Mouse (Mus musculus): ENCODE measurements around the gene Smim12. TPM values are rescaled to one million over a fixed set of nuclear protein-coding genes. Genes with fewer than 3 reads are reported as not detected.
A peak's percentile ranks its signal among the peaks of the same experiment; 100 is the strongest.

The Smim12 gene
- total and polyA plus RNA-seq, 2 experiments from 2014 or later, result 58.6 to 69.0 TPM

DNA sequence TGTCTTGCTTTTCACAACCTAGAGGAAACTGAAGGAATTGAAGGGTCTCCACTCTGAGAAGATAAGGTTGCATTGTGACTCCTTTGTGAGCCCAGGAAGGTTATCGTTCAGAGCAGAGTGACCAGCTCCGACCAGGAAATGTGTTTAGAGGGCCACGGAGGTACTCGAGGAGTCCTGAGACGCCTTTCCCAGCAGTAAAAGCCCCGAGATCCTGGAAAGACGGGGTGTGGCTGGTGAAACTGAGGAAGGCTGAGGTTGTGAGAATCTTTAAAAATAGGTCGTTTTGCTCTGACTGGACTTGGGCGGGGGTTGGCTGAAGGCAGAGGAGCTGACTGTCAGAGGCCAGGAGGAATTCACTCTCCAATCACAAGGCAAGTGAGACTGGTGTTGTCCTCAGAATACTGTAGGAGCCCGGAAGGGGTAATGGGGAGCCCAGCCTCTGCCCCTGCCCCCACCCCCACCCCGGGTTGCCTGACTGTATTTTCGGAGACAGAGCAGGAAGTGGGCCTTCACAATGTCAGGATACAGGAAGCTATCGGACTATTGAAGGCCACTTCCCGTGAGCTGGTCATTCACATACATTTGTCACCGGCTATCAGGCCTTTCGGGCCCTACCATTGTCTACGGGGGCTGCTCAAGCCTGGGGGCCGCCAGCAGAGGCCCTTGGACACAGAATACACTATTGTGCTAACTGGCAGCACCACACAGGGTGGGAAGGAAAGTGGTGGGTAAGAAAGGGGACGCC is 20.0 kb downstream of the Smim12 start:
- peak overlapping the region; percentile 80 for H3K27ac ChIP-seq (ENCODE audit: low read depth)
- no peaks in the 10 kb centered on the region for H3K9me3 ChIP-seq (replicated peaks; ENCODE audit: control insufficient read depth, low read length)
- no peak for TF ChIP-seq CTCF (IDR thresholded peaks at IDR 0.05; ENCODE audit: low read depth)
- TF ChIP-seq EP300 (IDR thresholded peaks at IDR 0.05; ENCODE audit: low read depth), result 0 out of 2 replicates have a peak, but pooled peaks have one; percentile 32
- WGBS, result 47% methylated on average over 19 of the region's 19 CpGs
- H3K4me2 ChIP-seq (ENCODE audit: low read depth, low read length), result no peak overlapping the region
- DNase-seq (ENCODE audit: low spot score), result no peak
- H3K4me1 ChIP-seq (ENCODE audit: control insufficient read depth, insufficient read depth), result 0 out of 2 replicates have a peak, but pooled peaks cover under 1% of the 10 kb centered on the region
- H3K9ac ChIP-seq (replicated peaks; ENCODE audit: low read depth, low read length), result no peak overlapping the region
- peak; percentile 75 for ATAC-seq (ENCODE audit: insufficient read depth, low read depth)
- no peak overlapping the region for H3K4me3 ChIP-seq (ENCODE audit: low read depth, low read length)
- no peaks in the 10 kb centered on the region for H3K36me3 ChIP-seq (replicated peaks; ENCODE audit: control insufficient read depth, insufficient read depth, low read length)
- 0 out of 2 replicates have a peak, but pooled peaks cover 6% of the 10 kb centered on the region for H3K27me3 ChIP-seq (ENCODE audit: control insufficient read depth, insufficient read depth, low read length)

DNA sequence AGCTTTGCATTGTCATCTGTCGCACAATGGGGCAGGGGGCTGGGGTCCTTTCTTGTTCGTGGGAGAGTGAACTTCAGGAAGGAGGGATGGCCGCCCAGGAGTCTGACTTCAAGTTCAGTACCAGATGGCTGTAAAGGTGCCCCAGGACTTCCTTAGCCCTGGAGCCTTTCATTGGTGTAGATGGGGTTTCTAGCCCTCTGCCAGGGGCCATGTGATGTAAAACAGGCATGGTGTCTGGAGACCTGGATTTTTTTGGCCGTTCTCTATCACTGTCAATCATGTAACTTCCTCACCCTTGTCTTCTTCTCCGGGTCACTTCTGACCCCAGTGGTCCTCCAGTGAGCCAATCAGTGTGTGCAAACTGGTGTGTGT is 20.6 kb downstream of the Smim12 start:
- H3K27ac ChIP-seq (ENCODE audit: low read depth), result peak overlapping the region; percentile 80
- no peak for DNase-seq (ENCODE audit: low spot score)
- H3K9ac ChIP-seq (replicated peaks; ENCODE audit: low read depth, low read length), result no peak overlapping the region
- ATAC-seq (ENCODE audit: insufficient read depth, low read depth), result peak; percentile 36; the same call in 1 of the 2 replicates
- H3K4me2 ChIP-seq (ENCODE audit: low read depth, low read length), result no peak overlapping the region
- H3K4me1 ChIP-seq (ENCODE audit: control insufficient read depth, insufficient read depth), result no peaks in the 10 kb centered on the region
- H3K9me3 ChIP-seq (replicated peaks; ENCODE audit: control insufficient read depth, low read length), result no peaks in the 10 kb centered on the region
- no peak overlapping the region for H3K4me3 ChIP-seq (ENCODE audit: low read depth, low read length)
- no peaks in the 10 kb centered on the region for H3K36me3 ChIP-seq (replicated peaks; ENCODE audit: control insufficient read depth, insufficient read depth, low read length)
- WGBS, result 38% methylated on average over 5 of the region's 5 CpGs
- TF ChIP-seq CTCF (IDR thresholded peaks at IDR 0.05; ENCODE audit: low read depth), result no peak
- H3K27me3 ChIP-seq (ENCODE audit: control insufficient read depth, insufficient read depth, low read length), result 0 out of 2 replicates have a peak, but pooled peaks cover 6% of the 10 kb centered on the region

DNA sequence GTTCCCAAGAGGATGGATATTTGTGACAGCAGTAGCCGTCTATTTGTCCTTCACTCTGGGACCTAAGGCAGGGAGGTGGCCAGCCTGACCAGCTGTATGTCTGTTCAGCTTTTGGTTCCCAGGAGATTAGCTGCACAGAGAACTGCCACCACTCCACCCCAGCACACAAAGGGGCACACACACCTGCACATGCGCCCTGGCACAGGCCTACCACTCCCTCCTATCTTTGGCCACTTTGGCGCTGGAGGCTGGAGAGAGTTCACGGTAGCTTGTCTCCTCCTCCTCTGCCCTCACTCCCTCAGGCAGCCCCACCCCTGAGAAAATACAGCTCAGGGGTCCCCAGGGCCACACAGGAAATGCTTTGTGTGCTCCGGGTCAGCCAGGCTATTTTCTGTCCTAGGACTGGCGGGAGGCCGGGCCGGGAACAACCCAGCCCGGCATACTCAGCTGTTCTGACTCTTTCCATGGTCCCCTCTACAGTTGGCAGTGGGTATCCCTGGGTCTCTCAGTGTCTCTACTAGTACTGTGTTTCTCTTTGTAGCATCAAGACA is 34.9 kb downstream of the Smim12 start:
- Histone ChIP-seq H3K4me3 (ENCODE audit: low read depth, low read length) (no peak overlapping the region), H3K9me3 (replicated peaks; ENCODE audit: control insufficient read depth, low read length) (no peaks in the 10 kb centered on the region), H3K27me3 (ENCODE audit: control insufficient read depth, insufficient read depth, low read length) (no peaks in the 10 kb centered on the region), H3K27ac (ENCODE audit: low read depth) (peak overlapping the region; percentile 72), H3K9ac (replicated peaks; ENCODE audit: low read depth, low read length) (no peak overlapping the region), H3K4me1 (ENCODE audit: control insufficient read depth, insufficient read depth) (0 out of 2 replicates have a peak, but pooled peaks cover 11% of the 10 kb centered on the region), H3K4me2 (ENCODE audit: low read depth, low read length) (no peak overlapping the region), H3K36me3 (replicated peaks; ENCODE audit: control insufficient read depth, insufficient read depth, low read length) (no peaks in the 10 kb centered on the region)
- DNase-seq (ENCODE audit: low spot score) (peak; percentile 46), ATAC-seq (ENCODE audit: insufficient read depth, low read depth) (peak; percentile 74)
- TF ChIP-seq EP300 (IDR thresholded peaks at IDR 0.05; ENCODE audit: low read depth) (no peak), CTCF (IDR thresholded peaks at IDR 0.05; ENCODE audit: low read depth) (no peak)
- WGBS, result 41% methylated on average over 9 of the region's 9 CpGs

DNA sequence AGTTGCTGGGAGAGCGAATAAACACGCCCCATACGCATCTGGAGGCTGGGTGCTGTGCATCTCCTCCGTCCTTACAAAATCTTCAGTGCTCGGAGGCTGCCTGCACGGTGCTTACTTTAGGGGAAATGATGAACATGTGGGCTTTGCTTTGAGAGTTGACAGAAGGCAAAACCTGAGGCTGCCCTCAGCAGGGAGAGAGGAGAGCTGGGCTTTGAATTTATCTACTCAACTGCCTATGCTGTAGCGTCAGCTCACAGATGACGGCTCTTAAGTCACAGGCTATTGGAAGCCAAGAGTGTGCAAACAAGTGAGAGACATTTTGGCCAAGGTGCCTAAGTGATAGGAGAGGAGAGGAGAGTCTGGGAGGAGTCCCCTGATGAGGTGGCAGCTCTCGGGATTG is 35.7 kb downstream of the Smim12 start:
- ATAC-seq (ENCODE audit: insufficient read depth, low read depth) (no peak), DNase-seq (ENCODE audit: low spot score) (no peak)
- Histone ChIP-seq H3K27me3 (ENCODE audit: control insufficient read depth, insufficient read depth, low read length) (no peaks in the 10 kb centered on the region), H3K27ac (ENCODE audit: low read depth) (peak overlapping the region; percentile 72), H3K4me2 (ENCODE audit: low read depth, low read length) (no peak overlapping the region), H3K9ac (replicated peaks; ENCODE audit: low read depth, low read length) (no peak overlapping the region), H3K9me3 (replicated peaks; ENCODE audit: control insufficient read depth, low read length) (no peaks in the 10 kb centered on the region), H3K4me1 (ENCODE audit: control insufficient read depth, insufficient read depth) (0 out of 2 replicates have a peak, but pooled peaks cover 11% of the 10 kb centered on the region), H3K4me3 (ENCODE audit: low read depth, low read length) (no peak overlapping the region), H3K36me3 (replicated peaks; ENCODE audit: control insufficient read depth, insufficient read depth, low read length) (no peaks in the 10 kb centered on the region)
- 67% methylated on average over 9 of the region's 9 CpGs for WGBS
- TF ChIP-seq EP300 (IDR thresholded peaks at IDR 0.05; ENCODE audit: low read depth) (no peak), CTCF (IDR thresholded peaks at IDR 0.05; ENCODE audit: low read depth) (no peak)

DNA sequence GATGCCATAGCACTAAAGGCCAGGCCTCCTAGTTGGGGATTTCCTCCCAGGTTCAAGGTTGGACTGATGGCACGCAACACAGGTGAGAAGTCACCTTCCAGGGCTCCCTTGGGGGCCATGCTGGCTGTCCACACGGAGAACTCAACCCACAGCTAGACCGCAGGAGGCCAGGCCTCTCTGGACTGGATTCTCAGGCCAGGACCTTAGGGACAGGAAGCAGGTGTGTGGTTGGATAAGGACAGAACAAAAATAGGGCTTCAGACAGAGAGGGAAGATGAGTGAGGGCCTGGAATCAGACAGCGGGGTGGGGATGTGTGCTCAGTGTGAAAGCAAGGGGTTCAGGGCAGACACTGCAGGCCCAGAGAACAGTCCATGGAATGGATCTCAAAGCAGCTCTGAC is 43.3 kb downstream of the Smim12 start:
- DNase-seq (ENCODE audit: low spot score) (no peak), ATAC-seq (ENCODE audit: insufficient read depth, low read depth) (no peak)
- H3K4me3 ChIP-seq (ENCODE audit: low read depth, low read length), result no peak overlapping the region
- H3K27me3 ChIP-seq (ENCODE audit: control insufficient read depth, insufficient read depth, low read length), result no peaks in the 10 kb centered on the region
- no peaks in the 10 kb centered on the region for H3K36me3 ChIP-seq (replicated peaks; ENCODE audit: control insufficient read depth, insufficient read depth, low read length)
- WGBS, result 68% methylated on average over 4 of the region's 4 CpGs
- no peak for TF ChIP-seq CTCF (IDR thresholded peaks at IDR 0.05; ENCODE audit: low read depth)
- no peak for TF ChIP-seq EP300 (IDR thresholded peaks at IDR 0.05; ENCODE audit: low read depth)
- no peak overlapping the region for H3K27ac ChIP-seq (ENCODE audit: low read depth)
- no peak overlapping the region for H3K4me2 ChIP-seq (ENCODE audit: low read depth, low read length)
- no peak overlapping the region for H3K9ac ChIP-seq (replicated peaks; ENCODE audit: low read depth, low read length)
- no peaks in the 10 kb centered on the region for H3K9me3 ChIP-seq (replicated peaks; ENCODE audit: control insufficient read depth, low read length)
- no peaks in the 10 kb centered on the region for H3K4me1 ChIP-seq (ENCODE audit: control insufficient read depth, insufficient read depth)

All from heart, postnatal 0 days (tissue).